7 mouse cellular contexts compared by ENCODE assay signal in the genomic region with DNA sequence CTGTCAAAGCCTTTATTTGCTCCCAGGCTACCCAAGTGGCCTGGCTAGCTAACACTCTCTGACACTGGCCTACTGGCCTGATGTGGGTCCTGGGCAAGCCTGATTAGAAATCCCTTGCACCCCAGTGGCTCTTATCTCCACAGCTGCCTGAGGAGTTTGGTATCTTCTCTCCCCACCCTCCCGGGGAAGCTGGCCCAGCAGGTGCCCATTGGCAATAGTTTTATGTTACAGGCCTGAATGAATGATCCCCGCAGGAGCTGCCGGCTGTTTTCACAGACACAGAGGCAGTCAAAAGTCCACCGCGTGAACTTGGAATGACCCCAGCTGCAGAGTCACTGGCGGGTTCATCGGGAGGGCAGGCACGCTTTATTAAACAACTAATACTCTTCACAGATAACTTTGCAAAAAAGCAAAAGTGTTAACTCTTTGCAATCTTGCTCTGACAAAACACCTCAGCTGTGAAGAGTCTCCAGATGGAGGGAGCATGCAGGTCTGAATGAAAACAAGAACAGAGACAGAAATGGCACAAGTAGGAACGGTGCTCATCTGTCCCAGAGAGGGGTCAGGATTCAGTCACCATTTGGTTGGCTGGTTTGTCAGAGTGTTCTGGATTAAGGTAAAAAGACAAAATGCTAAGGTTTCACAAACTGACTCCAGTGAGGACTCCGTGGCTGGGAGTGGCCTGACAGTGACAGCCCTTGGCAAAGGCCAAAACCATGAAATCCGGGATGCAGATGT.
DNase-seq lines count a peak whose midpoint lies in the region.

No protein-coding gene starts in this region.

- peak; percentile 50 to 68 for DNase-seq in urinary bladder, postnatal 36 days (ENCODE audit: low spot score in 2 of 2)
- DNase-seq in urinary bladder, postnatal 10 days (ENCODE audit: low spot score), result no peak
- peak; percentile 44 for DNase-seq in gastrocnemius, postnatal 10 days
- peak; percentile 85 to 86 for DNase-seq in kidney, adult 8-10 months
- peak; percentile 85 for DNase-seq in neural tube, embryonic 10.5 days (ENCODE audit: extremely low spot score, low spot score)
- DNase-seq in adipocyte (ENCODE audit: low spot score), result no peak
- no peak for DNase-seq in cerebellum, adult 11-12 months

Comparison
In these comparisons a context has a peak if more than half of its experiments do, and no peak if none do; other contexts are left out.
1. DNase-seq: peak in urinary bladder, postnatal 36 days (2 of 2), gastrocnemius, postnatal 10 days (single experiment), kidney, adult 8-10 months (2 of 2) and neural tube, embryonic 10.5 days (single experiment); none in urinary bladder, postnatal 10 days (single experiment), adipocyte (single experiment) and cerebellum, adult 11-12 months (single experiment).